Mouse (Mus musculus) gastrocnemius, adult 2 months (tissue): ENCODE measurements around the gene Prkca. TPM values are rescaled to one million over a fixed set of nuclear protein-coding genes. Genes with fewer than 3 reads are reported as not detected.

ENCODE experiments used
- DNase-seq: peaks from one replicate; pipeline ENCODE4 v3.0.0; 2022
- H3K27ac ChIP-seq: fragments of 200-600 bp; 2 replicates; pipeline ENCODE4 v1.8.1; 2022; ENCODE audit warnings: mild to moderate bottlenecking
- H3K4me3 ChIP-seq: fragments of 200-600 bp; 2 replicates; pipeline ENCODE4 v1.8.1; 2022; ENCODE audit warnings: mild to moderate bottlenecking, moderate library complexity
- CTCF ChIP-seq: fragments of 200-600 bp; IDR thresholded peaks from 2 replicates; pipeline ENCODE4 v1.8.1; 2022; ENCODE audit warnings: antibody characterized with exemption, mild to moderate bottlenecking, moderate library complexity
- intact Hi-C: fragments of 180-260 bp; cut with DNase I; formaldehyde crosslinking; loops from one replicate; pipeline ENCODE4 v1.15.1; 2025
- total RNA-seq, 2 experiments: library from RNA; stranded (reverse); gene quantifications; 2 replicates each; pipeline ENCODE4 v1.2.3; 2021

Prkca gene
- total RNA-seq, 2 experiments from 2014 or later, result 54.9 to 57.8 TPM

GRCm38 (mm10) chr11:108229176-108229946 lies 114.4 kb downstream of the Prkca start:
- H3K4me3 ChIP-seq, result no peak overlapping the region
- DNase-seq, result peak; percentile 60
- H3K27ac ChIP-seq, result peak overlapping the region; percentile 76
- no peak for TF ChIP-seq CTCF
- intact Hi-C loops, result no loop called here

GRCm38 (mm10) chr11:108228497-108228896 lies 115.2 kb downstream of the Prkca start:
- intact Hi-C loops, result no loop called here
- no peak for DNase-seq
- no peak overlapping the region for H3K27ac ChIP-seq
- no peak for TF ChIP-seq CTCF
- H3K4me3 ChIP-seq, result no peak overlapping the region

- Histone ChIP-seq H3K4me3 (no peak overlapping the region), H3K27ac (no peak overlapping the region)
- TF ChIP-seq CTCF, result no peak
- intact Hi-C loops, result no loop called here
- DNase-seq, result no peak
These were observed 117.5 kb downstream of the Prkca start for GRCm38 (mm10) chr11:108226248-108226647.

- no peak for TF ChIP-seq CTCF
- peak overlapping the region; percentile 53; the same call in 1 of the 2 replicates for H3K27ac ChIP-seq
- no peak overlapping the region for H3K4me3 ChIP-seq
These were observed 119.3 kb downstream of the Prkca start for GRCm38 (mm10) chr11:108224233-108224973.

GRCm38 (mm10) chr11:108223613-108224232 lies 120.0 kb downstream of the Prkca start:
- no peak for DNase-seq
- no peak overlapping the region for H3K4me3 ChIP-seq
- TF ChIP-seq CTCF, result no peak
- peak overlapping the region; percentile 53; the same call in 1 of the 2 replicates for H3K27ac ChIP-seq
- intact Hi-C loops, result loop anchor here (5.0 kb wide), 1 partner anchor 119 kb away; the partner anchor contains the start of genes Apoh and Prkca

More at GRCm38 (mm10) chr11:108224233-108224973, 119.3 kb downstream of the Prkca start:
- intact Hi-C loops, result loop anchor here (5.0 kb wide), 1 partner anchor 118 kb away; the partner anchor contains the start of genes Apoh and Prkca
- DNase-seq, result no peak

GRCm38 (mm10) chr11:108223154-108223553 lies 120.6 kb downstream of the Prkca start:
- peak; percentile 31 for DNase-seq
- intact Hi-C loops, result loop anchor here (5.0 kb wide), 1 partner anchor 119 kb away; the partner anchor contains the start of genes Apoh and Prkca
- H3K27ac ChIP-seq, result peak overlapping the region; percentile 54
- no peak overlapping the region for H3K4me3 ChIP-seq
- no peak for TF ChIP-seq CTCF

GRCm38 (mm10) chr11:108222616-108223015 lies 121.1 kb downstream of the Prkca start:
- H3K27ac ChIP-seq, result peak overlapping the region; percentile 54
- peak; percentile 41 for DNase-seq
- intact Hi-C loops, result loop anchor here (5.0 kb wide), 1 partner anchor 120 kb away; the partner anchor contains the start of genes Apoh and Prkca

GRCm38 (mm10) chr11:108222026-108222425 lies 121.7 kb downstream of the Prkca start:
- Histone ChIP-seq H3K4me3 (no peak overlapping the region), H3K27ac (0 out of 2 replicates have a peak overlapping the region, but pooled peaks have one; percentile 6)
- no peak for DNase-seq
- intact Hi-C loops, result loop anchor here (5.0 kb wide), 1 partner anchor 120 kb away; the partner anchor contains the start of genes Apoh and Prkca
- TF ChIP-seq CTCF, result no peak

More at GRCm38 (mm10) chr11:108222616-108223015, 121.1 kb downstream of the Prkca start:
- no peak for TF ChIP-seq CTCF
- no peak overlapping the region for H3K4me3 ChIP-seq

- intact Hi-C loops, result loop anchor here (5.0 kb wide), 1 partner anchor 121 kb away; the partner anchor contains the start of genes Apoh and Prkca
- Histone ChIP-seq H3K27ac (peak overlapping the region; percentile 2; the same call in 1 of the 2 replicates), H3K4me3 (no peak overlapping the region)
- DNase-seq, result no peak
- no peak for TF ChIP-seq CTCF
These were observed 122.4 kb downstream of the Prkca start for GRCm38 (mm10) chr11:108221124-108221835.

- TF ChIP-seq CTCF, result no peak
- DNase-seq, result no peak
- H3K27ac ChIP-seq, result peak overlapping the region; percentile 2; the same call in 1 of the 2 replicates
- H3K4me3 ChIP-seq, result no peak overlapping the region
- intact Hi-C loops, result loop anchor here (5.0 kb wide), 1 partner anchor 122 kb away; the partner anchor contains the start of genes Apoh and Prkca
These were observed 123.1 kb downstream of the Prkca start for GRCm38 (mm10) chr11:108220605-108221004.

- intact Hi-C loops, result loop anchor here (10.0 kb wide), 1 partner anchor 182 kb away; no protein-coding TSS in a partner anchor
- Histone ChIP-seq H3K4me3 (no peak overlapping the region), H3K27ac (peak overlapping the region; percentile 0; the same call in 1 of the 2 replicates)
- TF ChIP-seq CTCF, result no peak
- DNase-seq, result no peak
These were observed 126.7 kb downstream of the Prkca start for GRCm38 (mm10) chr11:108217043-108217442.
